Mouse (Mus musculus) kidney, adult 10 weeks (tissue): ENCODE results near the gene Cited4. TPM values are rescaled to one million over a fixed set of nuclear protein-coding genes. Genes with fewer than 3 reads are reported as not detected.

ENCODE experiments used
- polyA plus RNA-seq: library from polyadenylated mRNA; stranded (reverse); fragments of 350-450 nt; fragmentation: Illumina TruSeq; extraction: RNeasy Lipid Tissue Mini Kit (QIAGEN cat#74804); gene quantifications from one replicate; pipeline ENCODE4 v1.2.3, GENCODE M21; 2014; ENCODE audit warnings: low read depth, low replicate concordance

Cited4 gene
- polyA plus RNA-seq, result not detected

GRCm38 (mm10) chr4:120666358-120667024 is at the start of gene Cited4:
Cited4 (plus strand) TSS chr4:120666572.

Other genes with a start within 250 kb of the Cited4 start
- not detected for gene Slfnl1, start 134.3 kb upstream of the Cited4 start, polyA plus RNA-seq
- gene Ctps, start 96.3 kb upstream of the Cited4 start, polyA plus RNA-seq, result 22.1 TPM
- gene Gm8439, start 77.8 kb upstream of the Cited4 start, polyA plus RNA-seq, result not detected
- gene Kcnq4, start 82.0 kb downstream of the Cited4 start, polyA plus RNA-seq, result not detected
- 30.3 TPM for gene Nfyc, start 165.0 kb downstream of the Cited4 start, polyA plus RNA-seq
- not detected for gene Rims3, start 188.2 kb downstream of the Cited4 start, polyA plus RNA-seq